Mouse (Mus musculus) brown adipose tissue, adult 24 weeks (tissue): ENCODE measurements around the gene Mafk. TPM values are rescaled to one million over a fixed set of nuclear protein-coding genes. Genes with fewer than 3 reads are reported as not detected.

Source experiments
- H3K27ac ChIP-seq: fragments of 200-500 bp; replicated peaks from 2 replicates; pipeline ENCODE4 v1.5.1; 2012; ENCODE audit warnings: low read depth, mild to moderate bottlenecking, low read length
- H3K4me1 ChIP-seq: fragments of 200-500 bp; 2 replicates; pipeline ENCODE4 v1.6.1; 2012; ENCODE audit warnings: low read length, mixed read lengths; ENCODE audit not compliant: control insufficient read depth, insufficient read depth, insufficient read length
- H3K4me3 ChIP-seq: fragments of 200-500 bp; 2 replicates; pipeline ENCODE4 v1.5.1; 2012; ENCODE audit warnings: low read depth, mild to moderate bottlenecking, low read length, moderate library complexity; ENCODE audit not compliant: insufficient read depth
- polyA plus RNA-seq: library from polyadenylated mRNA; stranded (reverse); fragments of >200 nt; gene quantifications from 2 replicates; pipeline ENCODE4 v1.2.4, GENCODE M21; 2012; ENCODE audit not compliant: missing spikeins, insufficient read depth, insufficient read length

Gene Mafk
- polyA plus RNA-seq, 1 experiment = 7.7 TPM

DNA sequence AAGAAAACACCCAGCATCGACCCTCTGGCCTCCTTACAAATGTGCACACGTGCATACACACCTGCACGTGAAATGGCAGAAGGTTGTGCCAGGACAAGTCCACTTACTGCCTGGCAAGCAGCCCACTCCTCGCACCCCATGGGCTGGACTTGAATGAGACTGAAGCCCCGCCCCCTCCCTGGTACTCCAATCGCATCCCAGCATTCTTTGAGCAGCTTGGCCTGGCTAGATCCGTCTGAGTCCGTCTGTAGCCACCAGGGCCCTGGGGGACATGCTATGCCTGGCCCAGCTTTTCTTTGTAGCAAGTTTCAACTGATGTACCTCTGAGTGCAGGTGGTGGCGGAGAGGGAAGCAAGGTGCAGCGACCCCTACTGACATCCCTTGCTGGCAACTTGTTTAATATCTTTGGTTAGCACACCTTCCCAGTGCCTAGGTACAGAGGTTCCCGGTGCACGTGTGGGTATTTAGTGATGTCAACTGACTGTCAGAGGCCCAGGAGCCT, 12.3 kb downstream of the Mafk start:
- Histone ChIP-seq H3K4me3 (no peak overlapping the region), H3K27ac (no peak overlapping the region), H3K4me1 (no peaks in the 10 kb centered on the region)

DNA sequence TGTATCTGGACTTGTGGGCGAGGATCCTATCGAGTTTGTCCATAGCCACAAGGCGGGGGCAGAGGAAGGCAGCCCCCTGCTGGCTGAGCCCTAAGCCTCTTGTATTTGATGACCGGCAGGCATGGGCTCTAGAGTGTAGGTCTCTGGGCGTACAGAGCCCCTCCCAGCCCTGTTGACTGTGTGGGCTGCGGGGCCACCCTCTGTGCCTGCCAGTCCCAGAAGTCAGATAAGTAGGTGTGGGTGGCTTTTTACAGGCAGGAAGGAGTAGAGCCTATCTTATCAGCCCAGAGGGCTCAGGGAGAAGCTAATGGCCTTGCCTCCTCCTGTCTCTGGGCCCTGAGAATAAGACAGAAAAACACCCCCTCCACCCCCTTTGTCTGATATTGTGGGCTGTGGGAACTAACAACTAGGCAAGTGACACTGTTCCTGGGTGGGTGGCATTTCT, 12.8 kb downstream of the Mafk start:
- Histone ChIP-seq H3K27ac (no peak overlapping the region), H3K4me3 (no peak overlapping the region), H3K4me1 (no peaks in the 10 kb centered on the region)

- no peak overlapping the region for H3K27ac ChIP-seq
Measured at GRCm38 (mm10) chr5:139804573-139805111, 13.3 kb downstream of the Mafk start.

GRCm38 (mm10) chr5:139805924-139806323, 14.6 kb downstream of the Mafk start:
- Histone ChIP-seq H3K4me3 (no peak overlapping the region), H3K4me1 (no peaks in the 10 kb centered on the region), H3K27ac (no peak overlapping the region)

More at GRCm38 (mm10) chr5:139804573-139805111, 13.3 kb downstream of the Mafk start:
- Histone ChIP-seq H3K4me3 (no peak overlapping the region), H3K4me1 (no peaks in the 10 kb centered on the region)

- no peak overlapping the region for H3K27ac ChIP-seq
- no peak overlapping the region for H3K4me3 ChIP-seq
- H3K4me1 ChIP-seq = no peaks in the 10 kb centered on the region; the same call in 1 of the 2 replicates
Measured at GRCm38 (mm10) chr5:139809397-139809796, 18.1 kb downstream of the Mafk start.

DNA sequence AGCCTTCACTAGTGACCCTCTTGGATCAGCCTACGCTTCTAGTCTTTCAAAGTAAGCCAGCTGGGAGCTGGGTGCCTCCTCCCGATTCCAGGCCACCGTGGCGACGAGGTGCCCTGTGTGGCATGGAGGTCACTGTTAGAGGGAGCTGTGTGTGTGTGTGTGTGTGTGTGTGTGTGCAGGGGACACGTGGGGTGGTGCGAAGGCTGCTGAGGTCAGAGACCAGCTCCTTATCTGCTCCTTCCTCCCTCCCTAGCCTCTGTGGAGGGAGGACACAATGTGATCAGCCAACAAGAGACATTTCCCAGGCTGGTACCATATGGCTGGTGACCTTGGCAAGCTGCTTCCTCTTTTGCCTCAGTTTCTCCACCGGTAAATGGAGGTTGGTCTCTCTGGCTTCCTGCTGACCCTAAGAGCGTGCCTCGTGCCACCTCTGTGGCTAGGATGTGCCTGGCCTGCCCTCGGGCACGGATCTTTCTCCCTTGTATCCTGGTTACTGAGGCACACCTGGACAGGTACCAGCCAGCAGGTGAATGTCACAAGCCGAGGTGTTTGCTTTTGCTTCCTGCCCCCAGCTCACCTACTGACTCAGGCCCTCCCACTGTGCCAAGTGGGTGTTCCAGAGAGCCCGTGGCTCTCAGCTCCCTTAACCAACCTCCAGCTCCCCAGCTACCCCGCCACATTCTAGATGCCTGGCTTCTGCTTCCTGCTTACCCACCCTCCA, 20.5 kb downstream of the Mafk start:
- no peaks in the 10 kb centered on the region; the same call in 1 of the 2 replicates for H3K4me1 ChIP-seq
- no peak overlapping the region for H3K4me3 ChIP-seq
- no peak overlapping the region for H3K27ac ChIP-seq

DNA sequence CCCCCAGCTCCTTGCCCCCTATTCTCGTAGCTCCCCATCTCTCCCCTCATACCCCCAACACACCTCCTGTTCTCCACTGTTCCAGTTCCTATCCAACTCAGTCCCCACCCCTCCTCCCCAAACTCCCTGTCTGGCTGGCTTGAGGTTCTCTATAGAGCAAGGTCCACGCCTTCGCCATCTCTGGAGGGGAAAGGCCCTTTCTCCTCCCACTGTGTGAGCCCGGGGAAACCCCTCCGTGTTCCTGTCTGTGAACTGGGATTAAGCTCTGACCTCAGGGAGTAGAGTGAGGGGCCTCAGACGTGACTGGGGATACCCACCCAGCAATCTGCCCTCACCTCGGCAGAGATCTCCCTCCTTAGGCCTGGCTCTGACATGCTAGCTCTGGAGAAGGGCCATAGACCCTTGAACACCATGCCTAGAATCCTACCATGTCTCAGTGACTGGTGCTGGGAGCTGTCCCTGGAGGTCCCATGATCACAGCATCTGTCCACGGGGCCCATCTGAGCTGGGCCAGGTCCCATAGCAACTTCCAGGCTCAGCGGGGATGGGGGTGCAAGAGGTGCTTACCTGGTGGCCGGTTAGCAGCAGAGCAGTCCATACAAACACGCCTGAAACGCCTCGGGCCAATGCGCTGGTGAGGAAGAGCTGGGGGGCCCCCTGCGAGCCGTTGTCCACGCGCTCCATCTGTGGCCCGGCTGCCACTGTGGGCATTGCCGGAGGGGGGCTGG, 21.2 kb downstream of the Mafk start:
- Histone ChIP-seq H3K4me1 (no peaks in the 10 kb centered on the region; the same call in 1 of the 2 replicates), H3K27ac (no peak overlapping the region), H3K4me3 (no peak overlapping the region)

- Histone ChIP-seq H3K27ac (no peak overlapping the region), H3K4me3 (no peak overlapping the region), H3K4me1 (no peaks in the 10 kb centered on the region; the same call in 1 of the 2 replicates)
Measured at GRCm38 (mm10) chr5:139813126-139813490, 21.8 kb downstream of the Mafk start.

GRCm38 (mm10) chr5:139813963-139814381, 22.7 kb downstream of the Mafk start:
- H3K27ac ChIP-seq = no peak overlapping the region
- H3K4me3 ChIP-seq = no peak overlapping the region

GRCm38 (mm10) chr5:139815964-139816363, 24.7 kb downstream of the Mafk start:
- no peak overlapping the region for H3K27ac ChIP-seq
- no peak overlapping the region for H3K4me3 ChIP-seq
- no peaks in the 10 kb centered on the region; the same call in 1 of the 2 replicates for H3K4me1 ChIP-seq

More at GRCm38 (mm10) chr5:139813963-139814381, 22.7 kb downstream of the Mafk start:
- no peaks in the 10 kb centered on the region; the same call in 1 of the 2 replicates for H3K4me1 ChIP-seq

GRCm38 (mm10) chr5:139816445-139816844, 25.1 kb downstream of the Mafk start:
- Histone ChIP-seq H3K27ac (no peak overlapping the region), H3K4me1 (no peaks in the 10 kb centered on the region; the same call in 1 of the 2 replicates), H3K4me3 (no peak overlapping the region)

DNA sequence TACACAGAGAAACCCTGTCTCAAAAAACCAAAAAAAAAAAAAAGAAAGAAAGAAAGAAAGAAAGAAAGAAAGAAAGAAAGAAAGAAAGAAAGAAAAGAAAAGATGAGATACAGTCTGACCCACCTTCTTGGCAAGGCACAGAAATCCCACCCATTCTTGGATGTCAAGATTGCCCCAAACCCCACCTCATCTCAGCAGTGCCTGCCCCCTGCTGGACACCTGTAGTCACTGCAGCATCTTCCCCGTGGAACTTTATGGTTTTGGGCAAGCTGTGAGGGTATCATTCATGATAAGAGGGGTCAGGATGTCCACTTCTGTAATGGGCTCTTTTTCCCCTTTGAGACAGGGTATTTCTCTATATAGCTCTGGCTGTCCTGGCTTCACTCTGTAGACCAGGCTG, 26.0 kb downstream of the Mafk start:
- no peak overlapping the region for H3K4me3 ChIP-seq
- H3K27ac ChIP-seq = no peak overlapping the region
- no peaks in the 10 kb centered on the region for H3K4me1 ChIP-seq

GRCm38 (mm10) chr5:139818056-139818455, 26.7 kb downstream of the Mafk start:
- Histone ChIP-seq H3K4me1 (no peaks in the 10 kb centered on the region), H3K27ac (no peak overlapping the region), H3K4me3 (no peak overlapping the region)

DNA sequence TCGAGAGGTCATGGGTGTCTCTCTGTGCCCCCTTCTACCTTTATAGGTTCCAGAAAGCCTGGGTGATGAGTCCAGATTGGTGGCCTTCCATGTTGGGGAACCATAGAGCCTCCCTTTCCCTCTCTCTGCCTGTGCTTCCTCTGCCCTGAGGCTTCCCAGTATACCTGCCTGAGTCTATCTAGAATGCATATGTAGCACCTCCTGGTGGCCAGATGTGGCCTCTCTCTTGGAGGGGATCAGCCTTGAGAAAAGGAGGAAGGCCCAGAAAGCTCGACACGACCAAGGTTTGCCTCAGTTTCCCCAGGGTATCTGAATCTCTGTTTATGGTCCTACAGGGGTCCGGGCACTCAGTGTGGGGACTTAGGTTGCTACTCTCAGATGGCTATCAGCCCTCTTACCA, 27.5 kb downstream of the Mafk start:
- Histone ChIP-seq H3K4me1 (no peaks in the 10 kb centered on the region), H3K4me3 (no peak overlapping the region), H3K27ac (no peak overlapping the region)

- Histone ChIP-seq H3K27ac (no peak within 1 kb of the TSS), H3K4me1 (no peaks in the 10 kb centered on the region)
Measured at GRCm38 (mm10) chr5:139819538-139820181, 28.3 kb downstream of the Mafk start, which contains the start of gene Tmem184a. Tmem184a (minus strand) TSS chr5:139819917.

More at GRCm38 (mm10) chr5:139819538-139820181, 28.3 kb downstream of the Mafk start, which contains the start of gene Tmem184a:
- no peak within 1 kb of the TSS for H3K4me3 ChIP-seq
